Mouse (Mus musculus) MEL (cell line): ENCODE results near the gene Nf1.

ENCODE experiments used
- CTCF ChIP-seq, 3 experiments: IDR thresholded peaks in 2 of 3; conservative IDR thresholded peaks in 1 of 3; 2 replicates each; pipeline ENCODE4 v1.5.1; 2011 to 2012; ENCODE audit warnings: low read length in 3 of 3, low read depth in 2 of 3, mild to moderate bottlenecking in 2 of 3, improper control_type of control experiment in 1 of 3, inconsistent platforms in 1 of 3, mixed read lengths in 1 of 3, moderate library complexity in 1 of 3; ENCODE audit not compliant: control insufficient read depth in 1 of 3, insufficient read depth in 1 of 3, poor library complexity in 1 of 3, severe bottlenecking in 1 of 3
- E2F4 ChIP-seq: IDR thresholded peaks from 2 replicates; pipeline ENCODE4 v1.6.1; 2011; ENCODE audit warnings: low read depth, low read length, improper control_type of control experiment, borderline replicate concordance
- EP300 ChIP-seq, 2 experiments: IDR thresholded peaks; 2 replicates each; pipeline ENCODE4 v1.6.1; 2011; ENCODE audit warnings: improper control_type of control experiment in 2 of 2, low read length in 2 of 2, low read depth in 1 of 2, mild to moderate bottlenecking in 1 of 2
- GABPA ChIP-seq: IDR thresholded peaks from 2 replicates; pipeline ENCODE4 v1.6.1; 2012; ENCODE audit warnings: low read depth, mild to moderate bottlenecking, inconsistent platforms, low read length, improper control_type of control experiment, moderate library complexity
- GATA1 ChIP-seq: IDR thresholded peaks from 2 replicates; pipeline ENCODE4 v1.6.1; 2011; ENCODE audit warnings: low read depth, low read length, improper control_type of control experiment
- POLR2A ChIP-seq, 2 experiments: IDR thresholded peaks; 2 replicates each; pipeline ENCODE4 v1.6.1; 2011 to 2012; ENCODE audit warnings: low read length in 2 of 2, mild to moderate bottlenecking in 2 of 2, control low read depth in 1 of 2, improper control_type of control experiment in 1 of 2, low read depth in 1 of 2, moderate library complexity in 1 of 2; ENCODE audit not compliant: control insufficient read depth in 1 of 2, insufficient read depth in 1 of 2, poor library complexity in 1 of 2
- RAD21 ChIP-seq: IDR thresholded peaks from 2 replicates; pipeline ENCODE4 v1.6.1; 2011; ENCODE audit warnings: mild to moderate bottlenecking, low read depth, low read length, improper control_type of control experiment
- SMC3 ChIP-seq: IDR thresholded peaks from 2 replicates; pipeline ENCODE4 v1.6.1; 2011; ENCODE audit warnings: low read depth, low read length, improper control_type of control experiment
- USF1 ChIP-seq: IDR thresholded peaks from 2 replicates; pipeline ENCODE4 v1.6.1; 2014; ENCODE audit warnings: low read depth, mild to moderate bottlenecking, inconsistent platforms, low read length, improper control_type of control experiment, moderate library complexity
- ZC3H11A ChIP-seq: IDR thresholded peaks from 2 replicates; pipeline ENCODE4 v1.6.1; 2012; ENCODE audit warnings: low read depth, mild to moderate bottlenecking, inconsistent platforms, low read length, improper control_type of control experiment

DNA sequence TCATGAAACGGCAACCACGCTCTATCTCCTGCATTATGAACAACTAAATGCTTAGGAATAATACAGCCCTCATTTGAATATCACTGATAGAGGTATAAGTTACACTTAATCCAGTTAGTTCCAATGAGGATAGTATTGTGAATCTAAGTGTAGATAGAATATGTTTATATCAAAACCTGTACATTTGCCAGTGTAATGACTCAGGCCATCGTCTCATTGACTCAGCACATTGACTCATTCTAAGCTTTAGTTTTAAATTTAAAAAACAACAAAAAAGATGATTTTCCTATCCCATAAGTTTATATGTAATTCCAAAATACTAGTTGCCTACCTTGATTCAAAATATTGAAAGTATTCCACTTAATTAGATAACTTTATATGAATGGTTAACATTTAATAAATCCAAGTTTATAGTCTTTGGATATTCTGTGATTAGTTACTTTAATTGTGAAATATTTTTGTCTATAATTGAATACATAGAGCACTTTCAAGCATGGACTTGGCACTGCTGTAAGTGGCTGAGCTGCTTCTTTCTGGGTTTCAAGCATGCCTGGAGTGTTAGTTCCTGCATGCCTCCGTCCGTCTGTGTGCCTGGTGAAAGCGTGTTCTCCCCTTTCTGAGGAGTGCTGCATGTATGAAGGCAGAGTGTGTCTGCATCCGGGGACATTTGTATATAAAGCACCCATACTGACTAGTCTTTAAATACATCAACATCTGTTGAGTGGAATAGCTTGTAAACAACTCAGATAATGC is 74.4 kb downstream of the Nf1 start:
- TF ChIP-seq POLR2A (IDR thresholded peaks at IDR 0.05; ENCODE audit: control insufficient read depth in 1 of 2, insufficient read depth in 1 of 2, low read depth in 1 of 2, low read length in 2 of 2, poor library complexity in 1 of 2) (no peak), GATA1 (no peak), RAD21 (no peak), EP300 (IDR thresholded peaks at IDR 0.05; ENCODE audit: low read depth in 1 of 2, low read length in 2 of 2) (no peak), E2F4 (no peak), GABPA (no peak), USF1 (no peak), SMC3 (no peak), CTCF (IDR thresholded peaks at IDR 0.05 in 2 of 3, conservative IDR thresholded peaks at IDR 0.05 in 1 of 3; ENCODE audit: control insufficient read depth in 1 of 3, insufficient read depth in 1 of 3, low read depth in 2 of 3, low read length in 3 of 3, poor library complexity in 1 of 3, severe bottlenecking in 1 of 3) (no peak), ZC3H11A (no peak)
